Mouse (Mus musculus) spleen, embryonic (tissue): Measurements from ENCODE around the gene C1qtnf3.
"Not testable (repeated sequence)": the region's sequence is repeated elsewhere in the genome, so short reads cannot be mapped to it uniquely, and the experiment has no call there.

Source experiments
- CTCF ChIA-PET: fragments of 350-600 bp; sonication (Branson Sonifier 250); formaldehyde crosslinking; loops from one replicate; lab custom pipeline; 2022; lab: Charles Lee

C1qtnf3 gene

DNA sequence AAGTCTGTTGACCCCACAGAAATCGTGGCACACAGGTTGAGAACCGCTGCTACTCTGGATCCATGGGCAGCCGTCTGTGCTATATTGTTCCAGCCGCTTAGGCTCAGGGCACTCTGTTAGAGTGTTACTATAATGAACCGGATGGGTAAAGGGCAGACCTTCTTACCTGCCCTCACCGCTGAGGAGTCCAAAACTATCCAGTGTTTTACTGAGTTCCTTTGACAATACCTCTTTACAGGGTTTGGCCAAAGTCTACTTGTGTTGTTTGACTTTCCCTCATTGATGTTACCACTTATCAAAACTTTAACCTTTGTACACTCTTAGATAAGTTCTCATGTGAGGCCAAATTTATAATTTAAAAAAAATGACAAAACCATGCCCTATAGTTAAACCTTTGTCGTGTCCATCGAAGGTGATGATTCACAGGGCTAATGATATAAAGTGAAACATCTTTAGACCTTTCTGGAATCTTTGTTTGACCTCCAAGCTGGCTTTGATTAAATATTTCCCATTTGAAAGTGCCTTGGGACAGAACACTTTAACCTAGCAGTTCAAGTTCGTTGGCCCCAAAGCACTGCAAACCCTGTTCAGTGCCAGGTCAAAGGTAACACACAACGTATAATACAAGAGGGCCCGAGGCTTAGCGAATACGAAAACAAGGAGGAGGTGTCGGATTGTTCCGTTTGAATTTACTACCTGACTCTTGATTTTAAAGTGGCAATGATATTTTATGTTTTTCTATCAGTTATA, 7.3 kb downstream of the C1qtnf3 start:
- CTCF ChIA-PET: no interaction called here

DNA sequence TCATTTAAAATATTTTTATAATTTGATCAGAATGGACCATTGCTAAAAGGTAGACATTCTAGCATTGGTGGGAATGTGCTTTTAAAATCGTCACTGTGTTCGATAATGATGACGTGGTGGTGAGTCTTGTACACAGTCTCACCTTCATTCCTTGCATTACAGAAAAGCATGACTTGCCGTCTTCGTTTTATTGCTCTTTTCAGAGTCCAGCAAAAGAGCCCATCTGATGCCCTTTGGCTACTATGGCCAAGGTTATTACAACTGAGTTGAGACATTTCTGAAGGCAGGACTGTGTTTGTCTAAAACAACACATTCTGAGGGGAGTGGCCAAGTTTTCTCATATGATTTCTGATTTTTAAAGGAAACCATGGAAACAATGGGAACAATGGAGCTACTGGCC, 8.1 kb downstream of the C1qtnf3 start:
- CTCF ChIA-PET: no interaction called here

DNA sequence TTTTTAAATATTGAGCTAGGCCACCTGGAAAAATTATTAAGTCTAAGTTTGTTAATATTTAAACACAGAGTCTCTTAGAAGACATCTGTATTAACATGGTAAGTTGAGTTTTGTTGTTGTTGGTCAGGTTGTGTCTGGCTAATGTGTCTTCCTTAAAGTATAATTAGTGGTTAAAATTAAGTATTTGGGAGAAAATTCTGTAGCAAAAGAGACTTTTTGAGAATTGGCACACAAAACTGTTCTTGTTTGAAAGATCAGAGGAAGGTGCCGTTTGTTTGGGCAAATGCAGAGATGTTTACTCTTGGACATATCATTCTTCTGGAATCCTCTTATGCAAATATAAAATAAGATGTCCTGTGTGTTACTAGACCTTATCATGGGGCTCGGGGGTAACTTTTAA, 10.5 kb downstream of the C1qtnf3 start:
- CTCF ChIA-PET: no interaction called here

DNA sequence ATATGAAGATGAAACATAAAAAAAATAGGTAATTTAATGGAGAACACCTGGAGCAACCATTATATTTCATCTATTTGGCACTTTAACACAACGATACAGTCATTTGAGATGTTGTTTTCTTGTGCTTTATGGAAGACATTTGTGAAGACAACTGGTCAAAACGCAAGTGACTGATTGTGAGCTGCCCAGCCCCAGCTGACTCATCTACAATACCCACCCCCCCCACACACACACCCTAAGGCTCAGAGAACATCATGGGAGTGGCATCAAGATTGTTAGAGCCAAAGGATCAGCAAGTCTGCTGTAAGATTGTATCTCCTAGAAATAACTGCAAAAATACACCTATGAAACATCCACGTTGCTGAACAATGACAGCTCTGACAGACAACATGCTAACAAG, 17.3 kb downstream of the C1qtnf3 start:
- CTCF ChIA-PET: no interaction called here

DNA sequence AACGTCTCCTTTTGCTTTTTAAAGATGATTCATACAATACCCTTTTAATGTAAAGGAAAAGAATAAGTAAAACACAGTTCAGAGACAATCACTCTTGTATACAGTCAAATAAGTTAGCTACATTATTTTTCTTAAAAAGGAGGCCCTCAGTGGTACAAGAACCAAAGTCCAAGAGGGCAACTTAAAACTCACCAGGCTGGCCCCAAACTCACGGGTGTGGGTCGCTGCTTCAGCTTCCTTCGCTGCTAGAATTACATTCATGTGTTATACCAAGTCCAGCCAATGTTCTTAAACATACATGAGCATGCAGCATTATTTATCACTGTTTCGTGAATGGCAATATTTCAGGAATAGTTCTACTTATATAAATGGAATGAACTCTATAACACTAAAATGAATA, 18.6 kb downstream of the C1qtnf3 start:
- CTCF ChIA-PET: no interaction called here

DNA sequence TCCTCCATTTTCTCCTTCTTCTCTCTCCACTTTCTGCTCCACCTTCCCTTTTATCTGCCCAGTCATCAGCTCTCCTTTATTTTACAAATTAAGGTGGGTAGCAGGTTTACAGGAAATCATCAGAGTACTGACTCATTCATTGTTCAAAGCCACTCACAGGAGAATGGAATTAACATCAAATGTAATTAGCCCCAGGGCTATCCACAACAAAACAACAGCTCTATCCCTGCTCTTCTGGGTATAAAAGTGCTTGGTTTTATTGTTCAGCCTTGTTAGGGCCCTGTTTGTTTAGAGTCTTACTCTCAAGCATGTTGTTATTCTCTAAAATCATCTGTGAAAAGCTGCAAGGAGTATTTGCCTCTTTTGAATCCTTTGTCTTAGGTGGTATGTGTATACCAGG, 25.0 kb downstream of the C1qtnf3 start:
- CTCF ChIA-PET: no interaction called here

DNA sequence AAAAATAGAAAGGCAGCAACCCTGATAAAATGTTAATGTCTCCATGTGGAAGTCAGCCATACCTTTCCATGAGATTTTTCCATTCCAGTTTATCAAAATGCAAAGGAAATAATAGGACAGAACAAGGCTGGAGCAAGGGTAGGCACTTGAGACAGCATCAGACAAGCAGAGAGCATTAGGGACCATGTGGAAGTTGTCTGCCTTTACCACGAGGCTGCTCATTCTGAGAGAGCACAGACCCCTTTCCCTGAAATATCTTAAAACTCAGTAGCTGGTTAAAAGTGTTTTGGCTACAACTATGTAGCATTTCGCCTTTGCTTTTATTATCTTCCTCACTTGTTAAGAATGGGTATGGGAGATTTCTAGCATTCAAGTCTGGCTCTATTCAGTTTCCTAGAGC, 28.6 kb downstream of the C1qtnf3 start:
- CTCF ChIA-PET: interaction anchor here (0.7 kb wide), 1 partner anchor 993 kb away, joined by 4 read pairs; no protein-coding TSS in a partner anchor

DNA sequence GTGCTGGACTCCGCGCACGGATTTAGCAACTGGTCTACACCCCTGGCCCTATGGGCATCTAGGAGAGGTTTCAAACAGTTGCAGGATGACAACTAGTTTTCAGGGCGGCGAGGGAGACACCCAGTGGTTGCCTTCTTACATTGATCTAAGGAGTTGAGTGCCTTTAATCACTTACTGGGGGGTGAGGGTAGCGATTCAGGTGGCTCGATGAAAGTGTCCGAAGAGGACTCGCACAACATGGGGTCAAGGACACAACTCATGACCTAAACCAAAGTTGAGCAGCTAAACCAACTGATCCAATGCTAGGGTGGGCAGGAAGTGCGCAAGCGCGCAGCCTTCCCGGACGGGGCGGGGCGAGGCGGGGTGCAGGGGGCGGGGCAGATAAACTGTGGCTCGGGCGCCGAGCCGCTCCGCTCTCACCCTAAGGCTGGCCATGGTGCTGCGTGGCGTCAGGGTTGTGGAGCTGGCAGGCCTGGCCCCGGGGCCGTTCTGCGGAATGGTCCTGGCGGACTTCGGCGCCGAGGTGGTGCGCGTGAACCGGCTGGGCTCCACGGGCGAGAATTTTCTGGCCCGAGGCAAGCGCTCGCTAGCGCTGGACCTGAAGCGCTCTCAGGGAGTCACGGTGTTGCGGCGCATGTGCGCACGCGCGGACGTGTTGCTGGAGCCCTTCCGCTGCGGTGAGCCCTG, 29.4 kb downstream of the C1qtnf3 start, which contains the start of gene Amacr:
Gene Amacr, plus strand, starts transcription at position 380 of the 687 bp plus-strand sequence.
- CTCF ChIA-PET: interaction anchor here (0.7 kb wide), 1 partner anchor 992 kb away, joined by 4 read pairs; no protein-coding TSS in a partner anchor

DNA sequence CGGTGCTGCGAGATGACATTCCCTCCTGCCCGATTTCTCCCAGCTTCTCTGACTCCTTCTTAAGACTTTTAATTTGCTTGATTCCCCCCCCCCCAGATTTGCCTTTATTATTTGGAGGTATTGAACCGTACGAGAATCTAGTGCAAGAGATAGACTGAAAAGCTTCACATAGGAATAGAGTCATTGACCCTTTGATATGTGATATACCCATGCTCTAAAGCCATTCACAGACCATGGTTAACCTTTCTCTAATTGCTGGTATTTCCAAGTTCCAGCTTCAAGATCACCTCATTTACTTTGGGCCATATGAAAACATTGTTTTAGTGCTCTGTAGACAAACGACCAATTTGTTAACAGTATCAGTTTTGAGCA, 29.9 kb downstream of the C1qtnf3 start:
- CTCF ChIA-PET: no interaction called here

DNA sequence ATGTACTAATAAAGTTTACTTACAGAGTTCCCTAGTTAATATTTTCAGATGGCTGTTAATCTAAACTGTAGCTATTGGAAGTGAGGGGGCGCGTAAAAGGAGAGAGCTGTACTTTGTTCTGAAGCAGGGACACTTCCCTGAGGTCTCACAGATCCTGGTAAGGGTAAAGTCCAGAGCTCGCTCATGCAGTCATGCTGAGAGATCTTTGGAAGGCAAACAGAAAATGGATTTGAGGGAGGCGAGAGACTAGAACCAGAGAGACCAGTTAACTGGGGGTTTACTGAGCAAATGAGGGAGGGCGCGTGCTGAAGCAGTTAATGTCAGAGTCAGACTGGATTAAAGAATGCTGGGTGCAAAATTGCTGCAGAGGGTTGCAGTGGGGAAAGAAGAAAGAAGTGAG, 33.6 kb downstream of the C1qtnf3 start:
- CTCF ChIA-PET: no interaction called here

DNA sequence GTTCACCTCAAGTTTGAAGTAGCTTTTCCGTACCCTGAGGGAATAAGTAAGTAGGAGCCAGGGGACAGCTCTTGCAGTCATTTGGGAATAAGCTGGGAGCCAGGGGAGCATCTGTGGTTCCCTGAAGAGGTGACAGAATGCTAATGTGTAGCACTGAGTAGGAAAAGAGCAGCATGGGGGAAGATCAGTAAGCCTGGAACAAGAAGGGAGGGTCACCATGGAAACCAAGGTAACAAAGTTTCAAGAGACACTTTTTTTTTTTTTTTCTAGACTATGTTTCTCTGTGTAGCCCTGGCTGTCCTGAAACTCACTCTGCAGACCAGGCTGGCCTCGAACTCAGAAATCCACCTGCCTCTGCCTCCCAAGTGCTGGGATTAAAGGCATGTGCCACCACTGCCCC, 34.3 kb downstream of the C1qtnf3 start:
- CTCF ChIA-PET: not testable (repeated sequence)

DNA sequence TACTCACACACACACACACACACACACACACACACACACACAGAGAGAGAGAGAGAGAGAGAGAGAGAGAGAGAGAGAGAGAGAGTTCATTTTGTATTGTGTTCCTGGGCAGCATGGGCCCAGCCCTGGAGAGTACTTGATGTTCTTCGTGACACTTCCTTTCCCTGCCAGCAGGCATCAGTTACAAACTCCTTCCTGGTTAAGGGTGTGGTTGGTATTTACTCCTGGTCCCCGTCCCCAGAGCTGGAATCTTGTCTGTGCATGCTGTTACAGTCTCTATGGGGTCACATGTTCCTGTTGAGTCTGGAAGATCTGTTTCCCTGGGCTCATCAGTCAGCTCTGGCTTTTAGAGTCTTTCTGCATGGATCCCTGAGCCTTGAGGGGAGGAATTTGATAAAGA, 38.3 kb downstream of the C1qtnf3 start:
- CTCF ChIA-PET: interaction anchor here (0.7 kb wide), 1 partner anchor 1641 kb away, joined by 3 read pairs; no protein-coding TSS in a partner anchor

DNA sequence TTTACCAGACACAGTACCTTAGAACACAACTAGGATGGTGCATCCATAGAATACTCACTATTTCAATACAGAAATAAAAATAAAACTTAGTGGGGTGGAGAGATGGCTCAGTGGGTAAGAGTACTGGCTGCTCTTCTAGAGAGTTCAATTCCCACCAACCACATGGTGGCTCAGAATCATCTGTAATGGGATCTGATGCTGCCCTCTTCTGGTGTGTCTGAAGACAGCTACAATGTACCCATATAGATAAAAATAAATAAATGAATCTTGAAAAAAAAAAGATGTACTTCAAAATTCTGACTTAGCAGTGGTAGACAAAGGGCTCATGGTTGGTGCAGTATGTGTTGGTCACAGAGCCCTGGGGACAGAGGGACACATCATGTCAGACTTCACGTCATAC, 39.4 kb downstream of the C1qtnf3 start:
- CTCF ChIA-PET: no interaction called here

DNA sequence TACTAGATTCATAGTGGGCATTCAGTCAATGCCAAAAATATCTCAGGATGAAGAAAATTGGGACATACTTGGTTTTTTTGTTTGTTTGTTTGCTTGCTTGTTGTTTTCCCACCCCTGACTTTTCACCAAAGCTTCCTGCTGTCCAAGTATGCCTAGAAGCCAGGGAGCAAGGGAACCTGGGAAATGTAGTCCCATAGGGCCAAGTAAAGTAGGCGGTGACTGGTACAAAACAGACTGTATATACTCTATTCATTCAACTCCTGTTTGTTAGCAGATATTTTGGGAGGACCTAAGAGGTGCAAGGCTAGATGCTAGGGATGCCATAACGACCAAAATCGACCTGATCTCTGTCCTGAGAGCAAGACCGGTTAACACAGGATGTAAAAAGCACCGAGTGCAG, 47.7 kb downstream of the C1qtnf3 start:
- CTCF ChIA-PET: no interaction called here

DNA sequence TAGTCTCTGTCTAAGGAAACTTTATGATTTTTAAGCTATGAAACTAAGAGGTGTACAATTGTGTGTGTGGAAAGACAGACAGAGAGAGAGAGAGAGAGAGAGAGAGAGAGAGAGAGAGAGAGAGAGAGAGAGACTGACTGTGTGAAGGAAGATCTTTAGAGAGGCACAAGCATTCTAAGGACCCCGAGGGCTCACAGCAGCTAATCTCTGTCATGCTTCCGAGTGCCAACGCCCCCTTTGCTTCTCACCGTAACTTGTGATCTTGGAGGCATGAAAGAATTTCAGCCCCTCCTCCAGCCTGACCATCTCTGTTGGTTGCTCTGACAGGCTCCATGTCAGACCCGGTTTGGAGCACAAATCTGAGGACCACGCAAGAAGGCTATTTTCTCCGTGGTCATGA, 48.3 kb downstream of the C1qtnf3 start, which contains the start of gene Slc45a2:
Gene Slc45a2, plus strand, starts transcription at position 301 of the 400 bp plus-strand sequence.
- CTCF ChIA-PET: no interaction called here

DNA sequence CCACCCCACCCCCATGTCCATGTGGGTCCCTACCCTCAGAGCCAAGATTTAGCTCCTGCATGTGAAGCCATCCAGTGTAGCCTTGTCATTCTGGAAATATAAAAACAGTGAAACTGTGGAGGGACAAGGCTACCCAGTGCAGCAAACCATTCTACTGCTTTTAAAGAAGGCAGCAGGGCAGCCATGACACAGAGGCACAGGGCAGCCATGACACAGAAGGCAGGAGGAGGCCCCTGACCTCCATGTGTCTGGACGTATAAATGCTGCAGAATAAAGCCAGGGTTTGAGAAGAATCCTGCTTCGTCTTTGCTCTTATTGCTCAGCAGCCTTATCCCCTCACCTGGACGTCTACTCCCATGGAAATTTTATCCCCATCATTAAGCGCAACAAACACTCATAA, 51.7 kb downstream of the C1qtnf3 start:
- CTCF ChIA-PET: no interaction called here

DNA sequence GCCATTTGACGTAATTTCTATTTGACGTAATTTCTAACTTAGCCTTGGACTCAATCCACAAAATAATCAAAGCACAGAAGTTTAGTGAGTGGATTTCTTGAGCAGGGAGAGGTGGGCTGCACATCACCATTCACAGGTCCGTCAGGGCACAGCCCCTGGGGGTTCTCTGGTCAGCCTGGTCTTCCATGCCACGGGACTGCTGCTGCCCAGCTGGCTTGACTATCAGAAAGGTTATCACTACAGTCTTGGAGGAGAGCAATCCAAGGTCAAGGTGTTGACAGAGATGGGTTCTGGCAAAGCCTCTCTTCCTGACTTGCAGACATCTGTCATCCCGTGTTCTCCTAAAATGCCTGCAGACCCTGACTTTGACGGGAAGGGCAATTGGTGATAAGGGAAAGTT, 52.5 kb downstream of the C1qtnf3 start:
- CTCF ChIA-PET: no interaction called here

DNA sequence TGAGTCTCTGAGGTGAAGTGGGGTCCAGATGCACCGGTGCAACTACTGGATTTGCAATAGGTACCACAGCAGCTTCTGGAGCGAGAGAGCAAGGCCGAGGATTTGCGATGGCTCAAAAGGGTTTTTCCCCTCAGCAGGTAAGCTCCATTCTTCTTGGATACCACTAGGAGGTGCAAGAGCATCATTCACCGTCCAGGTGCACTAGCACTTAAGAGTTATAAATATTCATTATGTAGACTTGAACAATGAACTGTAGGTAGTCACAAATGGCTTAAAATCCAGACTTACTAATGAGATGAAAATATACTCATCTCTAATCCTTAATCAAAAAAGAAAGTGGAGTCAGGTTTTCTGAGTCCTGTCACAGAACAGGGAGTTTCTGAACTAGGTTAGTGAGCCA, 56.6 kb downstream of the C1qtnf3 start:
- CTCF ChIA-PET: no interaction called here

DNA sequence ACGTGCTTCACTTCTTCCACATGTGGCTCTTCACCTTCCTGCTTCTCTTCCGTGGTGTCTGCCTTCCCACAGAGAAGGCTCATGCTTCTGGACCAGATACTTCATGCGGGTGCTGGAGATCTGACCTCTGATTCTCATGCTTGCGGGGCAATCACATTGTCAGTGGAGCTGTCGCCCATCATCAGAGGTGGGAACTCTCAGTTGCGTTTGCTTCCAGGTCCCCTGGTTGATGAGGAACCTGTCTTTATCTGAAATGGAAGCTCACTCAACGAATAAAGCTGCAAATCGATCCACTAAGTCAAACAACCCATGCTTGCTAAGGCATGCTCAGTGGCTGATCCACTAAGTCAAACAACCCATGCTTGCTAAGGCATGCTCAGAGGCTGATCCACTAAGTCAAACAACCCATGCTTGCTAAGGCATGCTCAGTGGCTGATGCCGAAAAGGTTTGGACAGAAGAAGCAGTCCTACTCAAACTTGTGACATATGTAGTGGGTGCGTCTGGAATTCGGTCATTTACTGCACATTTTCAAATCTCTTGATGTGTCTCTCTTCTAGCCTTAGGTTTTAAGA, 58.9 kb downstream of the C1qtnf3 start:
- CTCF ChIA-PET: no interaction called here

DNA sequence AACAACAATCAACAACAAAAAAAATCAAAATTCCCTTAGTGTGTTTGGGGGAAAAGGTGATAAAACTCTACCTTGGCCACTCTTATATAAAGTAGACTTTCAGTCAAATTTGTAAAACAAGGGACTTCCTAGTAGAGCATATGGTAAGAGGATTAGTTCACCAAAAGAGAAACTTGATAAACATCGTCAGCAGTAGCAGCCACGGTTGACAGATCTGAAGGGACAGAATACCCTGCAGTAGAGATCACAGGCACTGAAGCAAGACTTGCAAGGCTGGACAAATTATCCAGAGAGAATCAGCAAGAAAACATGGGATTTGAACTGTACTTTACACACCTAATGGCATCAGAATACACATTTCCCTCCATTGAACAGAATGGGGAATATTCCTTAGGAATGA, 62.8 kb downstream of the C1qtnf3 start:
- CTCF ChIA-PET: no interaction called here

DNA sequence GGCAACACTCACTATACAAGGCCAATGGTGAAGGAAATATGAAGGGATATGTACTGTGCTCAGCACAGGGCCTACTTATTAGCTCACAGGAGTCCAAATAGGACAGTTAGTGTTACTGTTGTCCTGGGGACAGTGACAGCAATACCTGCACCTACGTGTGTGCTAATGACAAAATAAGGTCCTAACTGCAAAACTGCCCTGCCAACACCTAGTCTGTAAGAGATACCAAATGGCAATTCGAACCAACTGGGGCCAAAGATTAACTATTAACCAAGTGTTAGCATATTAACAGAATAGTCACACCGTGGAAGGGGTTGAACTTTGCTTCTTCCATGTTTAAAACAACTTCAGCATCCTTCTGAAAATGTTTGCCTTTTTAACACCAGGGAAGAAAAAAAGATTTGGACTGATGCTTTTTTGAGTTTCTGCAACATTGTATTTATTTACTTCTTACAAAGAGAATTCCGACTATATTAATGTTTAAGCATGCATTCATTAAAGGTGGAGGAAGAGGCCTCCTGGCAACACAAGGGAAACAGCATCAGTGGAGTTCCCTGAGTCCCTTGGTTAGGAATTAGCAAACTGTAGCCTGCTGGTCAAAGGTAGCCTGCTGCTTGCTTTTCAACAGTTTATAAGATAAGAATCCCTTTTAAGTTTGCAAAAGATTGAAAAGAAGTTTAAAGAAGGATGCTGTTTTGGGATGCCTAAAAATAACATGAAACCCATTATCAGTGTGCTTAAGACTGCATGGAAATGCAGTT, 74.8 kb downstream of the C1qtnf3 start:
- CTCF ChIA-PET: no interaction called here
